Mouse (Mus musculus) cerebellum, postnatal 25 days (tissue): Measurements from ENCODE around the gene Socs2.

ENCODE experiments used
- DNase-seq, 2 experiments: peaks; one replicate each; pipeline ENCODE4 v3.0.0; 2021; ENCODE audit warnings: mixed read lengths in 2 of 2

Socs2 gene

GRCm38 (mm10) chr10:95419726-95420125 is 2.7 kb upstream of the Socs2 start:
- no peak for DNase-seq

GRCm38 (mm10) chr10:95418631-95419030 is 1.7 kb upstream of the Socs2 start:
- DNase-seq: no peak

GRCm38 (mm10) chr10:95417496-95418236 is 686 bp upstream of the Socs2 start:
- peak; percentile 80 to 89 for DNase-seq

GRCm38 (mm10) chr10:95416361-95416684 is 657 bp downstream of the Socs2 start:
- DNase-seq: no peak

- DNase-seq: peak; percentile 45 to 47
These were observed 1.2 kb downstream of the Socs2 start for GRCm38 (mm10) chr10:95415533-95416360.

GRCm38 (mm10) chr10:95415159-95415532 is 1.8 kb downstream of the Socs2 start:
- DNase-seq: peak in 1 of 2 experiments; percentile 29

- peak; percentile 55 to 66 for DNase-seq
These were observed 2.4 kb downstream of the Socs2 start for GRCm38 (mm10) chr10:95414316-95415158.

GRCm38 (mm10) chr10:95411139-95411538 is 5.8 kb downstream of the Socs2 start:
- DNase-seq: no peak

- no peak for DNase-seq
These were observed 6.3 kb downstream of the Socs2 start for GRCm38 (mm10) chr10:95410709-95411108.

- DNase-seq: no peak
These were observed 6.8 kb downstream of the Socs2 start for GRCm38 (mm10) chr10:95410209-95410608.

GRCm38 (mm10) chr10:95409149-95409548 is 7.8 kb downstream of the Socs2 start:
- DNase-seq: no peak

- no peak for DNase-seq
These were observed 8.5 kb downstream of the Socs2 start for GRCm38 (mm10) chr10:95408487-95408886.

- no peak for DNase-seq
These were observed 9.3 kb downstream of the Socs2 start for GRCm38 (mm10) chr10:95407541-95408160.

GRCm38 (mm10) chr10:95404774-95405173 is 12.2 kb downstream of the Socs2 start:
- no peak for DNase-seq

GRCm38 (mm10) chr10:95399689-95400354 is 17.2 kb downstream of the Socs2 start:
- DNase-seq: no peak

- DNase-seq: peak in 1 of 2 experiments; percentile 29
These were observed 18.5 kb downstream of the Socs2 start for GRCm38 (mm10) chr10:95398489-95398888.

- DNase-seq: no peak
These were observed 19.7 kb downstream of the Socs2 start for GRCm38 (mm10) chr10:95397191-95397835.

- no peak for DNase-seq
These were observed 20.6 kb downstream of the Socs2 start for GRCm38 (mm10) chr10:95396356-95396755.

GRCm38 (mm10) chr10:95394819-95395812 is 21.9 kb downstream of the Socs2 start:
- DNase-seq: no peak

GRCm38 (mm10) chr10:95392073-95392472 is 24.9 kb downstream of the Socs2 start:
- no peak for DNase-seq
